Mouse (Mus musculus) thymus, adult 2 months (tissue): ENCODE data around the gene Arap1. TPM values are rescaled to one million over a fixed set of nuclear protein-coding genes. Genes with fewer than 3 reads are reported as not detected.

Source experiments
- DNase-seq: peaks from one replicate; pipeline ENCODE4 v3.0.0; 2021
- H3K27ac ChIP-seq: fragments of 200-500 bp; 2 replicates; pipeline ENCODE4 v1.5.1; 2012; ENCODE audit warnings: low read length, control low read depth; ENCODE audit not compliant: control insufficient read depth, insufficient read depth
- H3K27me3 ChIP-seq: fragments of 200-500 bp; 2 replicates; pipeline ENCODE4 v1.6.1; 2012; ENCODE audit warnings: mild to moderate bottlenecking, low read length, moderate library complexity, mixed read lengths; ENCODE audit not compliant: control insufficient read depth, insufficient read depth
- H3K36me3 ChIP-seq: fragments of 200-500 bp; 2 replicates; pipeline ENCODE4 v1.6.1; 2012; ENCODE audit warnings: mild to moderate bottlenecking, low read length, moderate library complexity; ENCODE audit not compliant: control insufficient read depth, insufficient read depth
- H3K4me1 ChIP-seq: fragments of 200-500 bp; replicated peaks from 2 replicates; pipeline ENCODE4 v1.6.1; 2012; ENCODE audit warnings: low read length; ENCODE audit not compliant: control insufficient read depth, insufficient read depth
- H3K4me3 ChIP-seq: fragments of 200-500 bp; 2 replicates; pipeline ENCODE4 v1.5.1; 2012; ENCODE audit warnings: mild to moderate bottlenecking, low read length, control low read depth, moderate library complexity; ENCODE audit not compliant: control insufficient read depth, insufficient read depth
- CTCF ChIP-seq: fragments of 200-500 bp; IDR thresholded peaks from 2 replicates; pipeline ENCODE4 v1.5.1; 2012; ENCODE audit warnings: mild to moderate bottlenecking, control low read depth, low read length, moderate library complexity, borderline replicate concordance; ENCODE audit not compliant: control insufficient read depth, poor library complexity, insufficient read depth; ENCODE audit errors: extremely low read depth
- POLR2A ChIP-seq: fragments of 200-500 bp; IDR thresholded peaks from 2 replicates; pipeline ENCODE4 v1.6.1; 2012; ENCODE audit warnings: mild to moderate bottlenecking, low read length, control low read depth, moderate library complexity; ENCODE audit not compliant: control insufficient read depth, poor library complexity, insufficient read depth; ENCODE audit errors: extremely low read depth
- WGBS: fragments of 180-500 bp; shearing (Covaris S2); methylation state at CpG from one replicate; pipeline ENCODE4 v1.1.7; 2018; 5-methylcytosine and 5-hydroxymethylcytosine counted together
- polyA plus RNA-seq: library from polyadenylated mRNA; depleted of rRNA; stranded (reverse); fragments of >200 nt; gene quantifications from 2 replicates; pipeline ENCODE4 v1.2.3, GENCODE M21; 2012

Gene Arap1
- polyA plus RNA-seq, 1 experiment = 225 TPM

DNA sequence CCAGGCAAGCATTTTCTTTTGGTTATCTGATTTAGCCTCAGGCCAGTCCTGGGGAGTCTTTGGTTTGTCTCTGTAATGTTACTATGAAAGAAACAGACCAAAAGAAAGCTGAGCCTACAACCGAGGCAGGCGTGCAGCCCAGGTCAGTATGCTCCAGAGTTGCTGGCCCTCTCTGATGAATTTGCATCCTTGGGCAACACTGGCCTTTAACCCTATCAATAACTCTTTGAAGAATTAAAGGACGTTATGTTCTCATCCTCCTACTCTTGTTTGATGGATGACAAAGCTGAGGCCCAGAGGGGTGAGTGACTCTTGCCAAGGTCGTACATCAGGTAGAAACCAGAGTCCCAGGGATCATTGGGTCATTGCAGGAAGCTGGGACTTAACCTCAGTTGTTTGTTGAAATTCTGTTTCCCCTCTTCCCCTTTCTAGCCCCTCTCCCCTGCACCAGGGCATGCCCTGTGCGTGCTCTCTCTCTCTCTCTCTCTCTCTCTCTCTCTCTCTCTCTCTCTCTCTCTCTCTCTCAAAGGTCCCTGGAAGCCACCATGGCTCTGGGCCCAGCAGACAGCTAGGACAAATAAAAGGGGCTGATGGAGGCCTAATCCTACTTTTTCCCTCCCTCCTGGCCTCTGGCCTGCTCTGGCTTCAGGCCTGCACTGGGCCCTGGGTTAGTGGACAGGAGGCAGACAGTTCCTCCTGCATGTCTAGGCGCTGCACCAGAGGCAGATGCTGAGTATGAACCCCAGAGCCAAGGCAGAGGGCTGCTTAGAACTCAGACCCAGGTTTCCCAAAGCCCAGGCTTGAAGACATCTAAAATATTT lies 23.5 kb upstream of the Arap1 start:
- Histone ChIP-seq H3K27me3 (no peaks in the 10 kb centered on the region), H3K4me3 (no peak overlapping the region), H3K27ac (no peak overlapping the region), H3K4me1 (peaks cover 22% of the 10 kb centered on the region), H3K36me3 (no peaks in the 10 kb centered on the region)
- TF ChIP-seq POLR2A = no peak
- no peak for TF ChIP-seq CTCF
- no peak for DNase-seq
- WGBS = 81% methylated on average over 6 of the region's 6 CpGs

GRCm38 (mm10) chr7:101326006-101326405 lies 21.9 kb upstream of the Arap1 start:
- Histone ChIP-seq H3K4me3 (no peak overlapping the region), H3K27me3 (no peaks in the 10 kb centered on the region), H3K27ac (no peak overlapping the region), H3K4me1 (peaks cover 12% of the 10 kb centered on the region), H3K36me3 (no peaks in the 10 kb centered on the region)
- TF ChIP-seq POLR2A = no peak
- no peak for TF ChIP-seq CTCF
- WGBS = 92% methylated on average over 5 of the region's 5 CpGs
- no peak for DNase-seq

- Histone ChIP-seq H3K4me3 (no peak overlapping the region), H3K36me3 (no peaks in the 10 kb centered on the region), H3K27ac (no peak overlapping the region), H3K27me3 (no peaks in the 10 kb centered on the region), H3K4me1 (peaks cover 2% of the 10 kb centered on the region)
- WGBS = 95% methylated on average over 5 of the region's 5 CpGs
- DNase-seq = no peak
- TF ChIP-seq POLR2A = no peak
- no peak for TF ChIP-seq CTCF
Measured at GRCm38 (mm10) chr7:101327263-101327662, 20.6 kb upstream of the Arap1 start.

GRCm38 (mm10) chr7:101327786-101328185 lies 20.1 kb upstream of the Arap1 start:
- WGBS = 97% methylated on average over 2 of the region's 2 CpGs
- Histone ChIP-seq H3K36me3 (no peaks in the 10 kb centered on the region), H3K27me3 (no peaks in the 10 kb centered on the region), H3K4me1 (no peaks in the 10 kb centered on the region), H3K27ac (no peak overlapping the region), H3K4me3 (no peak overlapping the region)
- DNase-seq = no peak
- no peak for TF ChIP-seq CTCF
- no peak for TF ChIP-seq POLR2A

DNA sequence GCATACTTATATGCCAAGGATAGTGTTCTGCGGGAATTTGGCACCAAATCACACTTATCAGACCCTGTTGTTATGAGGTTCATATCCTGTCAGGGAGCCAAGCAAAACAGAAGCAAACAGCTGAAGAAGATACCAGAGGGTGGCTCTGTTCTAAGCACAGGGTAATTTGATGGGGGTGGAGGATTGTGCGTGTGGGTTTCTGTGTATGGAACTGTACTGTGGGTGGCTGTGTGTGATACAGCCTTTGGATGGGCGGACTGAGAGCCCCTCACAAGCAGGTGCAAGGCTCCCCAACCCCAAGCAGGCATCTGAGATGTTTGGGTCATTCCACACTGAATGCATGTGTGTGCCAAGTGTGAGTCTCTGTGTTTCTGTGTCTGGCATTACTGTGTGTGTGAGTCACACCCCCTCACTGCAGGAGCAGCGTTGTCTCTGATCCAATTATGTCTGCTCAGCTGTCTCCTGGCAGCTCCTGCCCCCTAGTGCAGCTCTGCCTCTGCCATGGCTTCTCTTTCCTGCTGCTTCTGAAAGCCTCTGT lies 19.2 kb upstream of the Arap1 start:
- Histone ChIP-seq H3K4me3 (no peak overlapping the region), H3K4me1 (no peaks in the 10 kb centered on the region; the same call in 1 of the 2 replicates), H3K36me3 (no peaks in the 10 kb centered on the region), H3K27me3 (no peaks in the 10 kb centered on the region), H3K27ac (no peak overlapping the region)
- 85% methylated on average over 4 of the region's 4 CpGs for WGBS
- TF ChIP-seq POLR2A = no peak
- no peak for DNase-seq

- H3K27ac ChIP-seq = no peak overlapping the region
- 96% methylated on average over 4 of the region's 4 CpGs for WGBS
Measured at GRCm38 (mm10) chr7:101329606-101330005, 18.3 kb upstream of the Arap1 start.

More at GRCm38 (mm10) chr7:101329606-101330005, 18.3 kb upstream of the Arap1 start:
- DNase-seq = no peak
- Histone ChIP-seq H3K4me3 (no peak overlapping the region), H3K36me3 (no peaks in the 10 kb centered on the region), H3K27me3 (no peaks in the 10 kb centered on the region), H3K4me1 (no peaks in the 10 kb centered on the region; the same call in 1 of the 2 replicates)
- TF ChIP-seq CTCF = no peak
- no peak for TF ChIP-seq POLR2A
